Mouse (Mus musculus): ENCODE measurements around the gene Vmn1r123.
"Not testable (repeated sequence)": the region's sequence is repeated elsewhere in the genome, so short reads cannot be mapped to it uniquely, and the experiment has no call there.

Vmn1r123 gene

DNA sequence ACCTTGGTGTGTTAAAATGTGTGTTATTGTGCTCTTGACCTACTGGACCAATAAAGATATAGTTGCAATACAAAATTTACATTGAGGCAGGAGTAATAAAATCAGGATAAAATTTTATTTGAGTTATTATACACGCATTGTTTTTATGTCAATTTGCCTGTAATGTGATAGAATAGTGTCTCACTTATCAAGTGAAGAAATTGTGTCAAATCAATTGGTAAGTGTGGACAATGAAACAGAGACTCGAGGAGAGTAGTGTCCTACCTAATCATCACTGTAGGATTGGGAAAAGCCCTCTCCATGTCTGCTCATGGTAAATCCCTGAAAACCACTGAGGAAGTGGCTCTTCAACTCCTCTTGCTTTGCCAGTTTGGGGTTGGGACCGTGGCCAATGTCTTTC, at the start of gene Vmn1r123:
Gene Vmn1r123 (plus strand): TSS at position 301 of the 400 bp plus-strand sequence.
- CTCF ChIA-PET, result not testable (repeated sequence)

- CTCF ChIA-PET, result not testable (repeated sequence)
Measured at GRCm38 (mm10) chr7:21134028-21134427, 28.0 kb upstream of the Vmn1r123 start, which contains the start of gene Vmn1r122. TSS of gene Vmn1r122 (minus strand) at chr7:21134128.

DNA sequence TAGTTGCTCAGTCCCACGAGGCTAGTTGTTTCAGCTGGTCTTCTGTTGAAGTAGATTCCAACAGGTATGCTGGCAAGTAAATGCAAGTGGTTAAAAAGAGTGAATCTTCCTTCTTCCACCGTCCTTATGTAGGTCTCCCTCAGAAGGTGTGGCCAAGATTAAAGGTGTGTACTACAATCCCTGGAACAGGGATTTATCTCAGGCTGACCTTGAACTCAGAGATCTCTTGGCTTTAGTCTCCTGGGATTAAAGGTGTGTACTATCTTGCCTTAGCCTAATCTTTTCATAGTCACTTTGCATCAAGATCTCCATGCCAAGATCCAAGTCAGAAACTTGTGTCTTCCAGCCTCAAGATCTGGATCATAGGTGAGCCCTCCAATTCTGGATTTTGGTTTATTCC, 28.3 kb downstream of the Vmn1r123 start, which contains the start of gene Gm5157:
Gene Gm5157 (minus strand): TSS at position 101 of the 400 bp plus-strand sequence.
- CTCF ChIA-PET, result not testable (repeated sequence)

Data from spleen, embryonic (tissue).